ENCODE assay signal across 16 mouse cellular contexts in genomic region chr1:164537324-164537948, GRCm38 (mm10).
"Had no signal": no experiment of that assay in that cellular context is flagged by ENCODE, and none has a peak within 500 bp of the region (broad histone marks: within the 10 kb centered on the region; RNA-seq: fewer than 3 reads in every experiment).

No protein-coding gene starts in this region.

- DNase-seq: kidney, adult 9 months; kidney, postnatal 36 days; lung, adult 2 months; lung, postnatal 14 days; spleen, adult 18-20 months; thymus, postnatal 36 days had no signal

- H3K27me3 ChIP-seq: liver, embryonic 15.5 days; megakaryocyte, embryonic 14.5 days; midbrain, embryonic 15.5 days; neural tube, embryonic 12.5 days had no signal

- ATAC-seq: midbrain, embryonic 15.5 days had no signal

- H3K4me3 ChIP-seq: layer of hippocampus, adult 2 months; limb, embryonic 10.5 days; liver, embryonic 15.5 days; megakaryocyte, embryonic 14.5 days; midbrain, embryonic 15.5 days; neural tube, embryonic 12.5 days had no signal

- H3K4me1 ChIP-seq: limb, embryonic 10.5 days; liver, embryonic 15.5 days; megakaryocyte, embryonic 14.5 days; midbrain, embryonic 15.5 days; neural tube, embryonic 12.5 days had no signal

- H3K9ac ChIP-seq: liver, embryonic 15.5 days; midbrain, embryonic 15.5 days; neural tube, embryonic 12.5 days had no signal

- H3K9me3 ChIP-seq: limb, embryonic 10.5 days; liver, embryonic 15.5 days; midbrain, embryonic 15.5 days; neural tube, embryonic 12.5 days had no signal

- H3K27ac ChIP-seq: kidney, postnatal 0 days; layer of hippocampus, adult 2 months; limb, embryonic 10.5 days; liver, embryonic 15.5 days; macrophage; midbrain, embryonic 15.5 days; neural tube, embryonic 12.5 days had no signal

- H3K4me2 ChIP-seq: liver, embryonic 11.5 days; liver, embryonic 15.5 days; midbrain, embryonic 11.5 days; midbrain, embryonic 15.5 days; neural tube, embryonic 12.5 days had no signal

- H3K36me3 ChIP-seq: limb, embryonic 10.5 days; liver, embryonic 15.5 days; midbrain, embryonic 15.5 days; neural tube, embryonic 12.5 days had no signal
